Mouse (Mus musculus): ENCODE data around the gene Pus7l. TPM values are rescaled to one million over a fixed set of nuclear protein-coding genes. Genes with fewer than 3 reads are reported as not detected.

The Pus7l gene
- polyA plus RNA-seq, 2 experiments, result 2.6 to 2.8 TPM

- peak overlapping the region; percentile 71 for H3K9ac ChIP-seq (replicated peaks)
- ATAC-seq (ENCODE audit: insufficient read depth), result no peak
- H3K27ac ChIP-seq, result no peak overlapping the region; the same call in 1 of the 2 replicates
- peak overlapping the region; percentile 78 for H3K4me2 ChIP-seq (ENCODE audit: low read depth)
- no peaks in the 10 kb centered on the region for H3K27me3 ChIP-seq (ENCODE audit: control insufficient read depth, insufficient read depth, low read length)
- DNase-seq (ENCODE audit: low read depth in 3 of 3, low spot score in 3 of 3), result no peak
- H3K9me3 ChIP-seq (ENCODE audit: control insufficient read depth, low read length), result no peaks in the 10 kb centered on the region
- 35% methylated on average over 9 of the region's 9 CpGs for WGBS (ENCODE audit: insufficient replicate concordance)
- TF ChIP-seq EP300 (IDR thresholded peaks at IDR 0.05; ENCODE audit: low read depth) (no peak), CTCF (IDR thresholded peaks at IDR 0.05; ENCODE audit: low read depth) (no peak)
- peak overlapping the region; percentile 65 to 87 for H3K4me3 ChIP-seq (ENCODE audit: insufficient read depth in 1 of 2, low read depth in 2 of 2, low read length in 2 of 2)
- H3K4me1 ChIP-seq (replicated peaks; ENCODE audit: control insufficient read depth in 2 of 2, insufficient read depth in 2 of 2, low read length in 1 of 2), result peaks cover 0 to 7% of the 10 kb centered on the region in 2 experiments; a peak in 3 of 4 replicates
- H3K36me3 ChIP-seq (replicated peaks; ENCODE audit: control insufficient read depth, insufficient read depth, low read depth), result no peaks in the 10 kb centered on the region
Observed at GRCm38 (mm10) chr15:94544052-94544636, 797 bp upstream of the Pus7l start.

- no peak overlapping the region for H3K27ac ChIP-seq
- TF ChIP-seq CTCF (IDR thresholded peaks at IDR 0.05; ENCODE audit: low read depth) (no peak), EP300 (IDR thresholded peaks at IDR 0.05; ENCODE audit: low read depth) (no peak)
Observed at GRCm38 (mm10) chr15:94542567-94543408, 559 bp downstream of the Pus7l start.

GRCm38 (mm10) chr15:94539296-94539695 is 4.1 kb downstream of the Pus7l start:
- WGBS (ENCODE audit: insufficient replicate concordance), result 71% methylated on average over 3 of the region's 3 CpGs
- Histone ChIP-seq H3K36me3 (replicated peaks; ENCODE audit: control insufficient read depth, insufficient read depth, low read depth) (no peaks in the 10 kb centered on the region), H3K9ac (replicated peaks) (no peak overlapping the region), H3K4me1 (replicated peaks; ENCODE audit: control insufficient read depth in 2 of 2, insufficient read depth in 2 of 2, low read length in 1 of 2) (peaks cover 0 to 4% of the 10 kb centered on the region in 2 experiments; a peak in 3 of 4 replicates), H3K27ac (no peak overlapping the region), H3K4me2 (ENCODE audit: low read depth) (no peak overlapping the region), H3K4me3 (ENCODE audit: insufficient read depth in 1 of 2, low read depth in 2 of 2, low read length in 2 of 2) (no peak overlapping the region), H3K9me3 (ENCODE audit: control insufficient read depth, low read length) (no peaks in the 10 kb centered on the region), H3K27me3 (ENCODE audit: control insufficient read depth, insufficient read depth, low read length) (no peaks in the 10 kb centered on the region)
- TF ChIP-seq EP300 (IDR thresholded peaks at IDR 0.05; ENCODE audit: low read depth), result no peak
- TF ChIP-seq CTCF (IDR thresholded peaks at IDR 0.05; ENCODE audit: low read depth), result no peak
- DNase-seq (ENCODE audit: low read depth in 3 of 3, low spot score in 3 of 3), result no peak
- ATAC-seq (ENCODE audit: insufficient read depth), result no peak

More at GRCm38 (mm10) chr15:94542567-94543408, 559 bp downstream of the Pus7l start:
- ATAC-seq (ENCODE audit: insufficient read depth) (peak; percentile 80), DNase-seq (ENCODE audit: low read depth in 3 of 3, low spot score in 3 of 3) (no peak)
- H3K36me3 ChIP-seq (replicated peaks; ENCODE audit: control insufficient read depth, insufficient read depth, low read depth), result no peaks in the 10 kb centered on the region
- WGBS (ENCODE audit: insufficient replicate concordance), result 5% methylated on average over 20 of the region's 22 CpGs
- H3K4me2 ChIP-seq (ENCODE audit: low read depth), result peak overlapping the region; percentile 78
- no peaks in the 10 kb centered on the region for H3K9me3 ChIP-seq (ENCODE audit: control insufficient read depth, low read length)
- H3K4me3 ChIP-seq (ENCODE audit: insufficient read depth in 1 of 2, low read depth in 2 of 2, low read length in 2 of 2), result peak overlapping the region; percentile 65 to 87
- H3K9ac ChIP-seq (replicated peaks), result peak overlapping the region; percentile 62; the same call in 1 of the 2 replicates
- H3K27me3 ChIP-seq (ENCODE audit: control insufficient read depth, insufficient read depth, low read length), result no peaks in the 10 kb centered on the region
- peaks cover 0 to 7% of the 10 kb centered on the region in 2 experiments; a peak in 3 of 4 replicates for H3K4me1 ChIP-seq (replicated peaks; ENCODE audit: control insufficient read depth in 2 of 2, insufficient read depth in 2 of 2, low read length in 1 of 2)

- Histone ChIP-seq H3K4me2 (ENCODE audit: low read depth) (no peak overlapping the region), H3K4me3 (ENCODE audit: insufficient read depth in 1 of 2, low read depth in 2 of 2, low read length in 2 of 2) (no peak overlapping the region), H3K27ac (no peak overlapping the region), H3K4me1 (replicated peaks; ENCODE audit: control insufficient read depth in 2 of 2, insufficient read depth in 2 of 2, low read length in 1 of 2) (no peaks in the 10 kb centered on the region), H3K9me3 (ENCODE audit: control insufficient read depth, low read length) (no peaks in the 10 kb centered on the region), H3K36me3 (replicated peaks; ENCODE audit: control insufficient read depth, insufficient read depth, low read depth) (no peaks in the 10 kb centered on the region), H3K27me3 (ENCODE audit: control insufficient read depth, insufficient read depth, low read length) (no peaks in the 10 kb centered on the region), H3K9ac (replicated peaks) (no peak overlapping the region)
- TF ChIP-seq EP300 (IDR thresholded peaks at IDR 0.05; ENCODE audit: low read depth), result no peak
- TF ChIP-seq CTCF (IDR thresholded peaks at IDR 0.05; ENCODE audit: low read depth), result no peak
- DNase-seq (ENCODE audit: low read depth in 3 of 3, low spot score in 3 of 3) (no peak), ATAC-seq (ENCODE audit: insufficient read depth) (no peak)
- WGBS (ENCODE audit: insufficient replicate concordance), result 48% methylated on average over 7 of the region's 7 CpGs
Observed at GRCm38 (mm10) chr15:94535521-94535920, 7.8 kb downstream of the Pus7l start.

- no peak overlapping the region for H3K9ac ChIP-seq (replicated peaks)
- H3K4me3 ChIP-seq (ENCODE audit: insufficient read depth in 1 of 2, low read depth in 2 of 2, low read length in 2 of 2), result no peak overlapping the region
- H3K36me3 ChIP-seq (replicated peaks; ENCODE audit: control insufficient read depth, insufficient read depth, low read depth), result no peaks in the 10 kb centered on the region
- H3K9me3 ChIP-seq (ENCODE audit: control insufficient read depth, low read length), result no peaks in the 10 kb centered on the region
- 79% methylated on average over 6 of the region's 6 CpGs for WGBS (ENCODE audit: insufficient replicate concordance)
- H3K27me3 ChIP-seq (ENCODE audit: control insufficient read depth, insufficient read depth, low read length), result no peaks in the 10 kb centered on the region
- ATAC-seq (ENCODE audit: insufficient read depth) (no peak), DNase-seq (ENCODE audit: low read depth in 3 of 3, low spot score in 3 of 3) (no peak)
- no peak overlapping the region for H3K4me2 ChIP-seq (ENCODE audit: low read depth)
- TF ChIP-seq EP300 (IDR thresholded peaks at IDR 0.05; ENCODE audit: low read depth), result no peak
- no peak for TF ChIP-seq CTCF (IDR thresholded peaks at IDR 0.05; ENCODE audit: low read depth)
- H3K27ac ChIP-seq, result no peak overlapping the region
- H3K4me1 ChIP-seq (replicated peaks; ENCODE audit: control insufficient read depth in 2 of 2, insufficient read depth in 2 of 2, low read length in 1 of 2), result no peaks in the 10 kb centered on the region
Observed at GRCm38 (mm10) chr15:94532956-94533355, 10.4 kb downstream of the Pus7l start.
